Mouse (Mus musculus) mesoderm, embryonic 11.5 days (tissue): ENCODE results near the gene Rdh16.
"Not testable (repeated sequence)": the region's sequence is repeated elsewhere in the genome, so short reads cannot be mapped to it uniquely, and the experiment has no call there.

Source experiments
- DNase-seq: peaks from one replicate; pipeline ENCODE4 v3.0.0-alpha.2; 2012; ENCODE audit warnings: low read depth, low spot score

The Rdh16 gene

DNA sequence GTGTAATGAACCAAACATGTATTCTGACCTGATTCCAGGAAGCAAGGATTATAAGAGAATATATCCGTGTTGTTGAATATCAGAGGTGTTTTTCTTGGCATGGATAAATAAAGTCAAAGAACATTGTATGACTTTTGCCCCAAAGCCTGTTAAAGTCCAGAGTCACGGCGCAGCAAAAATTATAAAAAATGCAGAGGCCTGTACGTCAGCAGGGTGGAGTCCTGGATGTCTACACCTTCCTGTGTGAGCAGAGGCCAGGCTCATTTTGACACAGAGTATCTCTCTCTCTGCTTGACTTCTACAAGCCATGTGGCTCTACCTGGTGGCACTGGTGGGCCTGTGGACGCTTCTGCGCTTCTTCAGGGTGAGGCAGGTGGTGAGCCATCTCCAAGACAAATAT is at the start of gene Rdh16:
Gene Rdh16, plus strand, starts transcription at position 262 of the 400 bp plus-strand sequence.
- no peak for DNase-seq

DNA sequence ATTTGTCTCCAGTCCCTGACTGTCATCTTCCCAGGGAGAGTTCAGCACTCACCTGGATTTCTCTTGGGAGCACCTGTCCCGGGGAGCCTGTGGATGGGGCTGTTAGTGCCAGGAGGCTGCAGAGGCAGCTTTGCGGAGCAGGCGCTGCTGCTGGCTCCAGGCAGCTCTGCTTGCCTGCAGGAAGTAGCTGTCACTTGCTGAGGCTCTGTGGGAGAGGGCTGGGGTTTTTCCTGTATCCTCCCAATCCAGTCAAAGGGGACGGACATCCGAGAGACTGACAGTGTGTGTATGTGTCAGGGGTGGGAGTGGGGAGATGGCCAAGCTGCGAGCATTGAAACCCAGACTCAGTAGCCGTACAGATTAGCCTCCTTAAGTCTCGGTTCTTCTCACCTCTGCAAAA is 49.4 kb upstream of the Rdh16 start, which contains the start of gene Gpr182:
Gene Gpr182, minus strand, starts transcription at position 185 of the 400 bp plus-strand sequence.
- no peak for DNase-seq

DNA sequence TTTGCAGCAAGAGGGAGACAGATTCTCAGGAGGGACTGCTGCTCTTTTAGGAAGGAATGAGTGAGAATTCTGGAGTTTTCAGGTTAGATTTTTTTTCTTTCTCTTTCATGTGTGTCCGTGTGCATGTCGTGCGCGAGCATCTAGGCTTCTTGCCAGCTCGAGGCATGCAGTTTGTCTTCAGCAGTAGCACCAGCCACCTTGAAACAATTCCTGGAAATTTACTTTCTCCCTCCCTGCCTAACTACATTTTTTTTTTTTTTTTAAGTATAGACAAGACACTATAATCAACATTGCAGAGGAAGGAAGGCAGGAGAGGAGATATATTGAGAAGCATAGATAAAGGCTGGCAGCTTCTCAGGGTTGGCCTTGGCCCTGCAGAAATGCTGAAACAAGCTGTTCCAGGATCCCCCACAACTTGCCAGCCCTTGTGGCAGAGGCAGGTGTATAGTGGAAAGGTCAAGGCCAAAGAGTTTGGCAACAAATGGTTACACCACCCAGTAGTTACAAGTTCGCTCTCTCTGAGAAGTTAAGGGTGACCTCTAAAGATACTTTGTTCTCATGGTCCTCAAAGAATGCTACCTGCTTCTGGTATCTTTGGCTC is 46.3 kb upstream of the Rdh16 start:
- no peak for DNase-seq

DNA sequence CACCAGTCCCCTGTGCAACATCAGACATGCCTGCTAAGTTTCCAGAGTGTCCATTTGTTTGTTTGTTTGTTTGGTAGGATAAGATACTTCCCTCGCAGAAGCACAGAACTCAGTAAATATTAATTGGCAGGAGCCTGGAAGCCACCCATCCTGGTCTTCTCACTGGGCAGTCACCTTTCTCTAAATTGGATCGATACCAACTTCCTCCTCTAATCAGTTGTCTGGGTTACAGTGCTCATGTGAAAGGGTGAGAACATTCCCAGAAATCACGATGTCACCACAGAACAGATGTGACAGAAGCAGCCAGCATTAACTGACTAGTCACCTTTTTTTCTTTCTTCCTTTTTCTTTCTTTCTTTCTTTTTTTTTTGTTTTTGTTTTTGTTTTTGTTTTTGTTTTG is 45.7 kb upstream of the Rdh16 start:
- no peak for DNase-seq

DNA sequence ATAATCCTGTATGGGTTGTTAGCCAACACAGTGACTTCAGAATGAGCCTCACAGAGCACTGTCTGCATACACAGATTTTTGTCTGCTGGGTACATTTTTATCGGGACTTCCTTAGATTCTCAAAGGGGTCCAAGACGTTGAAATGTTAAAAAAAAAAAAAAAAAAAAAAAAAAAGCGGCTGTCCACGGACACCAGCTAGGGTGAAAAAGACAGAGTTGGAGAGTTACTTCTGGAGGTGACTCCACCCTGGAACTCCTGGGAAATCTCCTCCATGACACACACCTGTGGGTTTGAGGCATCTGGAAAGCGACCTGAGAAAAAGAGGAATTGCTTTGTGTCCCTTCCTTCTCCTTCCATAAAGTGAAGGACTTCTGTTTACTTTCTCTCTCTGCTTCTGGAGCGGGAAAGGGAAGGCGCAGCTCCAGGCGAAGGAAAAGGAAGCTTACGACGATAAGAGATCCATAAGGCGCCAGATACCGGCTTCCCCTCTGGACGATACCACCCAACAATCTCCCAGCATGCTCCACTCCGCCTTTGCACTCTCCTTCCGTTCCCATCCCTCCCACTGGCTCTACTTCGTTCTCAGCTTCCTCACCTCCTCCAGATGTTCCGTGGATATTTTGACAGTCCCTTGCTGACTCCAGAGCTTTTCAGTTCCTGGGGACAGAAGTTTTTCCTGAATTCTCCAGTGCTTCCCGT is 45.0 kb upstream of the Rdh16 start:
- no peak for DNase-seq

DNA sequence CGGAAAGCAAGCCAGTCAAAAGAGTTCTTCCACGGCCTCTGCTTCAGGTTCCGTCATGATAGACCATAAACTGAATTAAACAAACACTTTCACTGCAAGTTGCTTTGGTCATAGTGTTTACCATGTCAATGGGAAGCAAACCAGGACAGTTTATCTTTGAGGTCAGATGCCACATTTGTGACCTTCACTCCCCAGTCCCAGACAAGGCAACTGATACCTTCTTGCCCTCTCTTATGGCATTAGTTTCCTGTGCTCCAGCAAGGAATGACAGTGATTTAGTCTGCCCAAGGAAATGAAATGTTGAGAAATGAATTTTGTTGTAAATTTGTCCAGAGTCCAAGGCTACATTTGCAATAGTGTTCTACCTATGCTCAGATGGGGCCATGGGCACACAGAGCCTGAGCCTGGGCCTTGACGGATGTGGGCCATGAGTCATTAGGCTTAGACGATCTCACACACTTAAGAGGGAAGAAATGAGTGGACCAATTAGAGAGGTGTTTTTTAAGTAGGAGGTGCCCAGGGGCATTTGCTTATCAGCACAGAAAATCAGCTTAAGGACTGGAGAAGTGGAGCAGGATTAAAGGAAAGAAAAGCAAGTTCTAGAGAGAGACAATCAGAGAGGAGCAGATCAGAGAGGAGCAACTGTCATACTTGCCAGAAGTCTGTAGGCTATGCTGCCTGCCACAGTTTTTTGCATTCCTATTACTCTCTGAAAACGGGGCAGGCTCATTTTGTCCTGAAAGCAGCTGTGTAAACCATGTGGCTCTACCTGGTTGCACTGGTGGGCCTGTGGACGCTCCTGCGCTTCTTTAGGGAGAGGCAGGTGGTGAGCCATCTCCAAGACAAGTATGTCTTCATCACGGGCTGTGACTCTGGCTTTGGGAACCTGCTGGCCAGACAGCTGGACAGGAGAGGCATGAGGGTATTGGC is 41.5 kb upstream of the Rdh16 start, which contains the start of the genes Rdh1 and Rdh16f1:
Gene Rdh1, plus strand, starts transcription at position 541 of the 930 bp plus-strand sequence.
Gene Rdh16f1, plus strand, starts transcription at position 607 of the 930 bp plus-strand sequence.
- DNase-seq, result no peak

DNA sequence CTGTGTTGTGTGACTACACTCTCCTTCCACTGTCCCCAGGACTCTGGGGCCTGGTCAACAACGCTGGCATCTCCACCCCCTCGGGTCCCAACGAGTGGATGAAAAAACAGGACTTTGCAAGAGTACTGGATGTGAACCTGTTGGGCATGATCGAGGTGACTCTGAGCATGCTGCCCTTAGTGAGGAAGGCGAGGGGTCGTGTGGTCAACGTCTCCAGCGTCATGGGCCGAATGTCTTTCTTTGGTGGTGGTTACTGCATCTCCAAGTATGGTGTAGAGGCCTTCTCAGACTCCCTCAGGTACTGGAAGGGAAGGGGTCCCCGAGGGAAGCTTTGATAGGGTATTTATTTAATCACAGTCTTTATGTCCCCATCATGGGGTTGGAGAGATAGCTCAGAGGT is 38.0 kb upstream of the Rdh16 start:
- not testable (repeated sequence) for DNase-seq

DNA sequence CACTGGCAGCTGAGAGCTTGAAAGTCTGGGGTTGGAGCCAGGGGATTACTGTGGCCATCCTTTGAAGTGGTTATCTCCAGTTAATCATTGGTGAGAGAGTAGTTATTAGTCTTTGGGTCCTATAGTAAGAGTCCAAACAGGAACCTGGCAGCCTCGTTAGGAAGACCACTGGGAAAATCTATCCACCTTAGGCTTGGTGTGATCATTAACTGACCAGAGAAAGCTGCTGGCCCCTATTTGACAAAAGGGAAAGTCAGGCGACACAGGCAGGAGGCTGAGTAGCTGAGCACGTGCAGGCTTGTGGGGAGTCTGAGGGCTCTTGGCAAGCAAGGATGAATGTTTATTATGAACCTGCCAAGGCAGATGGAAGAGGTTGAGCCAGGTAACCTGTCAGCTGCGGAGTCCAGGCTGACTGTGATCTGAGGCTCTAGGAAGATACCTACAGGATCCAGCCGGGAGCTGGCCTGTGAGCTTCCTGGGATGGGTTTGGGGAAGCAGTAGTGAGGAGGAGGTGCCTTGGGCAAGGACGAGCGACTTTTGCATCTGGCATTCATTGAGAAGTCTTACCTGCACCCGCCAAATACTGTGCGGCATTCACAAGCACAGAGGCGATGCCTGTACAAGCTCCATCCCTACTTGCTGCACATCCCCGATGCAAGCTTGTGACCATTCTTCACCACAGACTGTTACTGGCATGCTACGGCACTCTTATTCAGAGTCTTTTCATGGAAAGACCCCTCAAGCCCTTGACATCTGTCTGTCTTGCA is 36.9 kb upstream of the Rdh16 start:
- no peak for DNase-seq

DNA sequence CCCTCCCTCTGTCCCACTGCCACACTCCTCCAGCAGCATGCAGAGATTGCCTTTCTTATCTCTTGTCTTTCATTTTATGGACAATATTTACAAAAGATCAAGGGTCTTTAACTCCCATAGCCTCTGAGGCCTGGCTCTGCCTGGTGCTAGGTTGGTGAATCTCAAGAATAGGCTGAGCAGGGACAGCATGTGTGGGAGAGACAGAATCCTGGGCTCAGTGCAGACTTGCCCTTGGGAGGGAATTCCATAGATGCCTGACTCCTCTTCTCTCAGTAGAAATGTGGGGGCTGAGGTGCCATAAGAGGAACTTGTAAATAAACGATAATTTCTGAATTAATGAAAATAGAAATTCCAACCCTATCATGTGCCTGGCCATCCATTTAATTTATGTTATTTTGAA is 34.4 kb upstream of the Rdh16 start:
- DNase-seq, result no peak

DNA sequence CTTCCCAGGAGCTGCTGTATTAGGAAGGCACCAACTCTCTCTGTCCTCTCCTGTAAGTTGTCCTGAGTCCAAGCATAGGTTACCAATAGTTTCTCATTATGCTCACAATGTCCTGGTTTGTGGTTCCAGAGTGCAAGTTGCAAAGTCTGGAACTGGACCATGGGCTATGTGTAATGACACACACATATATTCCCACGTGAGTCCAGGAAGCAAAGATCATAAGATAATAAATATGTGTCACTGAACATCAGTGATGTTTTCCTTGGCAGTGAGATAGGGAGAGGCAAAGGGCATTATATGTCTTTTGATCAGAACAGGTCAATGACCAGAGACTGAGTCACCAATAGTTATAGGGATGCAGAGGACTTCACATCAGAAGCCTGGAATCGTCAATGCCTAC is 24.9 kb upstream of the Rdh16 start, which contains the start of gene Rdh9:
Gene Rdh9, plus strand, starts transcription at position 376 of the 400 bp plus-strand sequence.
- no peak for DNase-seq

DNA sequence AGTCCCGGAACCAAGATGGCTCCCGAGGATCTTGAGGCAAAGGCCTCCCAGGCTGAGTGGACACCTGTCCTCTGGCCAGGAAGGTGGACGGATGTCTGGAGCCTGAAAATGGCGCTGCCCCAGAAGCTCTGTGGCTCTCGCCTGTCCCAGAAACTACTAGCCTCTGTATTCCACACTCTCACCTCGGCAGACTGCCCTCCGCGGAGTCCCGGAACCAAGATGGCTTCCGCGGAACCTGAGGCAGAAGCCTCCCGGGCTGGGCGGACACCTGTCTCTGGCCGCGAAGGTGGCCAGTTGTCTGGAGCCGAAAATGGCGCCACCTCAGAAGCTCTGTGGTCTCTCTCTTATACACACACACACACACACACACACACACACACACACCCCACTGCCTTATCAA is 18.6 kb upstream of the Rdh16 start:
- DNase-seq, result not testable (repeated sequence)

DNA sequence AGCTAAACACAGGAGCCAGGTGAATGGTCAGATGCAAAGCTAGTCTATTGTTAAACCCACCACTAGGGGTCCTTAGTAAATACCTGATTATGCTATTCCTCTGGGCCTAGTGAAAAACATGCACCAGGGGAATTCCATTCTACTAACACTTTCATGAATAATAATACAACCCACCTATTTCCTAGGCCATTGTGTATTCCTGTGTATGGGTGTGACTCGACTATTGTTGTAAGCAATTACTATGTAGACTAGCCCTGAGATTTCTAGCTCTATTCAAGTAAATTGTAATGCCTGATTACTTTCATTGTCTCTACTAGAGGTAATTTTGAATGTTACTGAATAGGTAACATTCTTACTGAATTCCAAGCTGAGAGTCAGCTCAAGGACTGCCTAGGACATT is 15.5 kb upstream of the Rdh16 start:
- not testable (repeated sequence) for DNase-seq

DNA sequence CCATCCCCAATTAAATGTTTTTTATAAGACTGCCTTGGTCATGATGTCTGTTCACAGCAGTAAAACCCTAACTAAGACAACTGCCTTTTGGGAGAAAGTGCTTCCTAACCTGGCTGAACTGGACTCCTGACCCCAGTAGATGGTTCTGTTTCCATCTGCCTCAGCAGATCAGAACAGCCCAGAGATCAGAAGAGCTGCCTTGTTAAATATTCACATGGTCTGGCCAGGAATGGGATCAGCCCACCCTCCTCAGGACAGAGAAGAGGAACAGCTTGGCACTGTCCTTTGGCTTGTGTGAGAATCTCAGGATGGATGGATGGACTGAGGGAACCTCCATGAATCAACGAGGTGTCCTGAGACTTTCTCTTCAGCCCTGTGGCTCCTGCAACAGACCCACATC is 1.7 kb upstream of the Rdh16 start:
- no peak for DNase-seq

DNA sequence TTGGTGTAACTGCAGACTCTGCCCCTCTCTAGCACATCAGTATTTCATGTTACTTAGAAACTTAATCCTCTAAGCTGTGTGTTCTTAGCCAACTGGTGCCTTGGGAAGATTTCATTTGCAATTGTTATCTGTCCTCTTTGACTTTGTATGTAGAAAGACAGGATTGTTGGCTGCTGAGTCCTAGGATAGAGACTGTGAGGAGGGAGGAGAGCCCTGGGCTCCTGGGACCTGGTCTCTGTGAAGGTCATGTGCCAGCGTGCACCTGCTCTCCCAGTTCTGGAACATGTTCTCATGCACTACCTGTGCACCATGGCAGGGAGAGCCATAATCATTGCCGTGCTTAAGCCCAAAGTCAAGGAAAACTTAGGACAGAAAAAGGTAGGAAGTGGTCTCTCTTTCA is 660 bp downstream of the Rdh16 start:
- no peak for DNase-seq

DNA sequence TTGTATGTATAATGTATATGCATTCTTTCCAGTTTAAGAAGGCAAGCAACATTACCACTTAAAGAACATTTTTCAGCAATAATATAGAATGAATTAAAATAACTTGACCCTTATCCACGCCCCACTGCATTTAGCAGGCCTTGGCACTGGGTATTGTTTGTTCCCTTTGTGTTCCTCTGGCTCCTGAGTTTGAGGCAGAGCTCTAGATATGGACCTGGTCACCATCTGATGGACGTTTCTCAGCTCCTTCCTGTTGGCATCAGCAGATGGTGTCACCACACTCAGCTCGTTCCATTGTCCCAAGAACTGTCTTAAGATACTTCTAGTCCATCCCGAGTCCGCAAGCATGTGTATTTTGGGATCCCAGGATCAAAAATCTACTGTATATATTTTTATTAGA is 1.3 kb downstream of the Rdh16 start:
- no peak for DNase-seq

DNA sequence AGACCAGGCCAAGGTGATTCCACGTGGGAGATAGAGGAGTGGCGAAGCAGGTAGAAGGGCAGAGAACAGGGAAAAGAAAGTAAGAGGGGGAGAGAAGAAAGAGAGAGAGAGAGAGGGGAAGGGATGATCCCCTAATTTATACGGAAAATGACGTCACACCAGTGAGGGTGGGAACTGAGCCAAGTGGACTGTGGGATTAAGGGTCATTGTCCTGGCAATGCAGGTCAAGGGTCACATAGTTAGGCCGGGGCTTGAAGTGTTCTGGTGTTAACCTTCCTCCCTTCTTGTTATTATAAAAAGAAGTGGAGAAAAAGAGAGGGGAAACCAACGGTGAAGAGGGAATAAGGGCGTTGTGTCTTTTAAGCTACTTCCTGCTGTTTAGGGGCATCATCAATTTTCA is 3.5 kb downstream of the Rdh16 start:
- no peak for DNase-seq

DNA sequence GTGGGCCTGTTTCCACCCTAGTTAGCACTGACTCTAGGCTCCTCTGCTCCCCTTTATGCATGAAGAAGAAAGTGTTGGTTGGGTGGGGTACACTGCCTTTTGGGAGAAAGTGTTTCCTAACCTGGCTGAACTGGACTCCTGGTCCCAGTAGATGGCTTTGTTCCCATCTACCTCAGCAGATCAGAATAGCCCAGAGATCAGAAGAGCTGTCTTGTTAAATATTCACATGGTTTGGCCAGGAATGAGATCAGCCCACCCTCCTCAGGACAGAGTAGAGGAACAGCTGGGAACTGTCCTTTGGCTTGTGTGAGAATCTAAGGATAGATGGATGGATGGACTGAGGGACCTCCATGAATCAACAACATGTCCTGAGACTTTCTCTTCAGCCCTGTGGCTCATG is 14.9 kb downstream of the Rdh16 start:
- no peak for DNase-seq

DNA sequence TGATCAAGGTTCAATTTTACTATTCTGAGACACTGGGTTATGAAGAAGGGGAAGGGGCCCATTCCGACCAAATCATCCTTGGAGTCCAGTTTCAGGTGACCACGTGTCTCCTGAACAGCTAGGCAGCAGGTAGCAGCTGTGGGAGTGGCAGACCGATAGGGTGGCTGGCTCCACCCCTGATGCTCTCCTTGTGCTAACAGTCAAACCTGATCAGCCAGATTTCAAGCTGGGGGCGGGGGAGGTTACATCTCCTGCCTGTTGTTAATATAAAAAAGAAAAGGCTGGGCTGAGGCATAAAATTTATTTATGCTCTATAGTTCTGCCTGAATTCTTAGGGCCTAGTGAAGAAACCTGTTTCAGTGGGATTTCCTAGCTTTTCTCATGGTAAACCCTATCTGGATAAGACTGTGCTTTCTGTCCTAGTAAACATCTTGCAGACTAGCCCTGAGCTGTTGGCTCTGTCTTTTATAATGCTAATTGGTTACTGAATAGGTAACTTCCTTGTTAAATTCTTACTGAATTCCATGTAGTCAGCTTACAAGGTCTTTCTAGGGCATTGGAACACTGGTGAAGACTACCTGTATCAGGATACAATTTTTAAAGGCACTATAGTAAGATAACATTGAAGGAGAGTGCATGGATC is 16.4 kb downstream of the Rdh16 start:
- not testable (repeated sequence) for DNase-seq

DNA sequence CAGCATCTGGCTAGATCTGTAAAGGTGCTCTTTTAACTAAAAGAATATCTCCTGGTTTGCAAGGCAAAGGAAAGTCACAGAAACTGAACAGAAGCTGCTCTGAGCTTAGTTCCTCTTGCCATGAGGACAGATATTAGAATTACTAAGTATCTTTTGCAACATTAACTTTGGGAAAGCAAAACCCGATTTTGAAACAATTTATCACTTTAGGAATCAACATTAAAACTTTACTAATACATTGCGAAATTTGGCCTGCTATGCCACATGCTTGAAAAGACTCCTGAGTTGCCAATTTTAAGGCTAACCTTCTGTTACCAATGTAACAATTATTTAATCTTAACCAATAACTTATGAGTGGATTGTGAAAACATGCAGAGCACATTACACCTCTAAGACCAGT is 20.9 kb downstream of the Rdh16 start:
- not testable (repeated sequence) for DNase-seq

DNA sequence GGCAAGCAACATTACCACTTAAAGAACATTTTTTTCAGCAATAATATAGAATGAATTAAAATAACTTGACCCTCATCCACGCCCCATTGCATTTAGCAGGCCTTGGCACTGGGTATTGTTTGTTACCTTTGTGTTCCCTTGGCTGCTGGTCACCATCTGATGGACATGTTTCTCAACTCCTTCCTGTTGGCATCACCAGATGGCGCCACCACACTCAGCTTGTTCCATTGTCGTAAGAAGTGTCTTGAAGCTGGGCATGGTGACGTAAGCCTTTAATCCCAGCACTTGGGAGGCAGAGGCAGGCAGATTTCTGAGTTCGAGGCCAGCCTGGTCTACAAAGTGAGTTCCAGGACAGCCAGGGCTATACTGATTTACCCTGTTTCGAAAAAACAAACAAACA is 24.4 kb downstream of the Rdh16 start:
- no peak for DNase-seq

DNA sequence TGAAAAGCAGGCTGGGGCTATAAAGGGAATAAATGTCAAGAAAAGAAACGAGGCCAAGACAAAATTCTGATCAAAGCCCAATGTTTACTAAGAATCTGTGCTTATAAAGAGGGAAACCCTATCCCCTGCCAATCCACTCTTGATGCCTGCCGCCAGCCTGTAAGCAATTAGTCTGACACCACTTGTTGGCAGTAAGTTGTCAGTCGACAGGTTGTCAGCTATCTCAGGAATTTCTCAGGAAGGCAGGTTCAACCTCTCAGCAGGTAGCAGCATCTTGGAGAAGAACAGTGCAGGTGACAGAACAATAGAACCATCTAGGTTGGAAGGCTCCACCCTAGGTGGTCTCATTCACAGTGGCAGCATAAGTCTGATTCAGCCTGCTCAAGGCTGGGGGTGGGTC is 28.2 kb downstream of the Rdh16 start:
- DNase-seq, result no peak
